Mouse (Mus musculus) bone marrow macrophage, adult 2 months (primary cell): ENCODE measurements around the gene Cnot4.

Experiments used
- CTCF ChIP-seq: IDR thresholded peaks from 2 replicates; pipeline ENCODE4 v1.5.1; 2012; ENCODE audit warnings: low read depth, mild to moderate bottlenecking, low read length, moderate library complexity
- POLR2A ChIP-seq: IDR thresholded peaks from 2 replicates; pipeline ENCODE4 v1.6.1; 2012; ENCODE audit warnings: mild to moderate bottlenecking, low read depth, low read length, borderline replicate concordance

DNA sequence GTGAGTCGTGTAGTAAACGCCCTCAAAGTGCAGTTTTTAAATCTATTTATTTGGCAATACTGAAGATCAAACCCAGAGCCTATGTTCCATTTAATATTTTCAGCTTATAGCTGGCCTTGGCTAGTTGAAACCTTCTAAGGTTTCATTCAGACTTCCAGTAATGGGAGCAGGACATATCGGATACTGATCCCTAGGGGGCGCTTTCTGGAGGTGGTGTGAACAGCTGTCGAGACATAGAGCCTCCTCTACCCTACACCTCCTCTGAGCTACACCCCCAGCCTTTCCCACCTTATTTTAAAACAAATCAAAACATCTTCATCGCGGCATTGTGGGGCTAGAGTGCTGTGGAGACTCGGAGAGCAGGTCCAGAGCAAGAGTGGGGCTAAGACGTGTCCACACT is 152.9 kb downstream of the Cnot4 start:
- TF ChIP-seq CTCF (no peak), POLR2A (no peak)
